In genomic region chr6:91278302-91278701, GRCm38 (mm10) we compare ENCODE assay signal across 13 mouse cellular contexts.
DNase-seq lines count a peak whose midpoint lies in the region; ATAC-seq lines count a peak whose summit lies in the region.
"Had no signal": no experiment of that assay in that cellular context is flagged by ENCODE, and none has a peak within 500 bp of the region (broad histone marks: within the 10 kb centered on the region; RNA-seq: fewer than 3 reads in every experiment).

No protein-coding gene starts in this region.

- WGBS in forebrain, embryonic 13.5 days = 27% methylated on average over 1 of the region's 1 CpGs
- 26% methylated on average over 1 of the region's 1 CpGs for WGBS in forebrain, embryonic 14.5 days
- WGBS in midbrain, embryonic 12.5 days = 8% methylated on average over 1 of the region's 1 CpGs
- WGBS in midbrain, embryonic 14.5 days = 13% methylated on average over 1 of the region's 1 CpGs
- WGBS in forebrain, embryonic 16.5 days = 13% methylated on average over 1 of the region's 1 CpGs

- no peaks in the 10 kb centered on the region for H3K36me3 ChIP-seq in forebrain, embryonic 13.5 days (ENCODE audit: poor library complexity, severe bottlenecking)
- no peaks in the 10 kb centered on the region for H3K36me3 ChIP-seq in forebrain, embryonic 14.5 days (ENCODE audit: control insufficient read depth, insufficient read depth, low read length)
- H3K36me3 ChIP-seq in midbrain, embryonic 12.5 days = no peaks in the 10 kb centered on the region
- no peaks in the 10 kb centered on the region for H3K36me3 ChIP-seq in midbrain, embryonic 14.5 days (ENCODE audit: control insufficient read depth, insufficient read depth, low read length)
- no peaks in the 10 kb centered on the region for H3K36me3 ChIP-seq in forebrain, embryonic 16.5 days (ENCODE audit: control insufficient read depth, insufficient read depth)
- H3K36me3 ChIP-seq: heart, embryonic 15.5 days had no signal

- no peak overlapping the region for H3K4me2 ChIP-seq in forebrain, embryonic 13.5 days
- H3K4me2 ChIP-seq in forebrain, embryonic 14.5 days (ENCODE audit: low read length) = no peak overlapping the region
- H3K4me2 ChIP-seq in midbrain, embryonic 12.5 days (replicated peaks) = no peak overlapping the region
- no peak overlapping the region for H3K4me2 ChIP-seq in midbrain, embryonic 14.5 days (ENCODE audit: low read length)
- no peak overlapping the region for H3K4me2 ChIP-seq in forebrain, embryonic 16.5 days (ENCODE audit: low read length)
- H3K4me2 ChIP-seq: embryonic facial prominence, embryonic 13.5 days; heart, embryonic 11.5 days; heart, embryonic 15.5 days had no signal

- no peaks in the 10 kb centered on the region for H3K9me3 ChIP-seq in forebrain, embryonic 13.5 days (replicated peaks)
- H3K9me3 ChIP-seq in forebrain, embryonic 14.5 days (replicated peaks; ENCODE audit: control insufficient read depth, low read length) = no peaks in the 10 kb centered on the region
- H3K9me3 ChIP-seq in midbrain, embryonic 12.5 days = no peaks in the 10 kb centered on the region
- no peaks in the 10 kb centered on the region for H3K9me3 ChIP-seq in midbrain, embryonic 14.5 days (ENCODE audit: control insufficient read depth, low read length)
- H3K9me3 ChIP-seq in forebrain, embryonic 16.5 days (ENCODE audit: control insufficient read depth, low read length) = no peaks in the 10 kb centered on the region
- H3K9me3 ChIP-seq: embryonic facial prominence, embryonic 13.5 days; heart, embryonic 15.5 days had no signal

- 0 out of 2 replicates have a peak overlapping the region, but pooled peaks have one; percentile 12 for H3K9ac ChIP-seq in forebrain, embryonic 13.5 days
- H3K9ac ChIP-seq in forebrain, embryonic 14.5 days (ENCODE audit: low read length) = no peak overlapping the region
- no peak overlapping the region; the same call in 1 of the 2 replicates for H3K9ac ChIP-seq in midbrain, embryonic 12.5 days (replicated peaks)
- H3K9ac ChIP-seq in midbrain, embryonic 14.5 days (replicated peaks; ENCODE audit: low read length) = no peak overlapping the region
- no peak overlapping the region for H3K9ac ChIP-seq in forebrain, embryonic 16.5 days (replicated peaks; ENCODE audit: low read depth, low read length)
- H3K9ac ChIP-seq: embryonic facial prominence, embryonic 13.5 days; heart, embryonic 15.5 days had no signal

- intact Hi-C loops in heart, postnatal 36 days (cut with DNase I) = no loop called here

- no peak overlapping the region for H3K27ac ChIP-seq in forebrain, embryonic 13.5 days
- H3K27ac ChIP-seq in forebrain, embryonic 14.5 days (ENCODE audit: low read depth, low read length) = no peak overlapping the region; the same call in 1 of the 2 replicates
- 0 out of 2 replicates have a peak overlapping the region, but pooled peaks have one; percentile 11 for H3K27ac ChIP-seq in midbrain, embryonic 12.5 days (replicated peaks)
- no peak overlapping the region for H3K27ac ChIP-seq in midbrain, embryonic 14.5 days (replicated peaks; ENCODE audit: low read depth, low read length)
- peak overlapping the region; percentile 65 for H3K27ac ChIP-seq in forebrain, embryonic 16.5 days (ENCODE audit: low read length)
- H3K27ac ChIP-seq: embryonic facial prominence, embryonic 13.5 days; heart, adult 2 months; heart, embryonic 15.5 days had no signal

- DNase-seq in forebrain, embryonic 14.5 days (ENCODE audit: low spot score) = no peak
- DNase-seq in midbrain, embryonic 14.5 days = no peak
- no peak for DNase-seq in adrenal gland, postnatal 36 days
- no peak for DNase-seq in heart, postnatal 36 days

- H3K4me1 ChIP-seq in forebrain, embryonic 13.5 days = peaks cover 15% of the 10 kb centered on the region
- 0 out of 2 replicates have a peak, but pooled peaks cover 5% of the 10 kb centered on the region for H3K4me1 ChIP-seq in forebrain, embryonic 14.5 days (ENCODE audit: control insufficient read depth, insufficient read depth, low read length)
- H3K4me1 ChIP-seq in midbrain, embryonic 12.5 days = peaks cover 4% of the 10 kb centered on the region; the same call in 1 of the 2 replicates
- H3K4me1 ChIP-seq in midbrain, embryonic 14.5 days (ENCODE audit: control insufficient read depth, insufficient read depth, low read length) = no peaks in the 10 kb centered on the region; the same call in 1 of the 2 replicates
- peaks cover 13% of the 10 kb centered on the region for H3K4me1 ChIP-seq in forebrain, embryonic 16.5 days (replicated peaks; ENCODE audit: control insufficient read depth, insufficient read depth, low read length)
- H3K4me1 ChIP-seq: heart, embryonic 15.5 days had no signal

- ATAC-seq in forebrain, embryonic 13.5 days = no peak
- ATAC-seq in forebrain, embryonic 14.5 days = no peak
- ATAC-seq in midbrain, embryonic 12.5 days (ENCODE audit: low FRiP score, low read depth) = no peak
- ATAC-seq in midbrain, embryonic 14.5 days (ENCODE audit: low FRiP score, low TSS enrichment) = no peak
- ATAC-seq in forebrain, embryonic 16.5 days = no peak
- ATAC-seq: inflammation-experienced regulatory T-cells, adult 6 months; intestine, postnatal 0 days had no signal

- H3K27me3 ChIP-seq in forebrain, embryonic 13.5 days = no peaks in the 10 kb centered on the region
- no peaks in the 10 kb centered on the region for H3K27me3 ChIP-seq in forebrain, embryonic 14.5 days (replicated peaks; ENCODE audit: control insufficient read depth, insufficient read depth, low read length)
- H3K27me3 ChIP-seq in midbrain, embryonic 12.5 days = peaks cover 47% of the 10 kb centered on the region
- no peaks in the 10 kb centered on the region for H3K27me3 ChIP-seq in midbrain, embryonic 14.5 days (ENCODE audit: control insufficient read depth, insufficient read depth, low read length)
- H3K27me3 ChIP-seq in forebrain, embryonic 16.5 days (replicated peaks; ENCODE audit: control insufficient read depth, insufficient read depth, low read length) = no peaks in the 10 kb centered on the region

- no peak overlapping the region for H3K4me3 ChIP-seq in forebrain, embryonic 13.5 days
- no peak overlapping the region for H3K4me3 ChIP-seq in forebrain, embryonic 14.5 days (ENCODE audit: low read depth, low read length)
- no peak overlapping the region for H3K4me3 ChIP-seq in midbrain, embryonic 12.5 days
- no peak overlapping the region for H3K4me3 ChIP-seq in midbrain, embryonic 14.5 days (replicated peaks; ENCODE audit: low read depth, low read length)
- H3K4me3 ChIP-seq in forebrain, embryonic 16.5 days (replicated peaks; ENCODE audit: low read length) = no peak overlapping the region
- H3K4me3 ChIP-seq: embryonic facial prominence, embryonic 13.5 days; heart, adult 2 months; heart, embryonic 15.5 days had no signal

Comparison
In these comparisons a context has a peak if more than half of its experiments do, and no peak if none do; other contexts are left out.
1. H3K27ac ChIP-seq: peak in midbrain, embryonic 12.5 days (single experiment) and forebrain, embryonic 16.5 days (single experiment); none in forebrain, embryonic 13.5 days (single experiment), forebrain, embryonic 14.5 days (single experiment) and midbrain, embryonic 14.5 days (single experiment).